ENCODE assay signal across 11 mouse cellular contexts in the genomic region with DNA sequence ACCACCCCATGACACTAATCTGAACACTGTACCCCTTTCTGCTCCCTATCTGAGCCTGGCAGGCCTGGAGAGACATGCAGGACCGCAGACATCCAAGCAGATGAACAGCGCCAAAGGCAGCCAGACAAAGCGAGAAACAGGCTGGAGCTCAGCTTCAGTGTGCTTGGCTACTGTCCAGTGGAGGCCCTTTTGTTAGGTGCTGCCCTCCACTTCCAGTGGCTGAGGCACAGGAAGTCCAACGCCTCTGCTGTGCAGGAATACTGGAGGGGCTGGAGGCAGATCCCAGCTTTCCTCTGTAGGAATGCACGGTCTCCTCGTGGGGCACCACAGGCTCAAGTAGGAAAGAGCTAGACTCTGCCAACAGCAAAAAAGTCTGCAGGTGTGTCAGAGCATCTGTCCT.
A peak's percentile ranks its signal among the peaks of the same experiment; 100 is the strongest.
DNase-seq lines count a peak whose midpoint lies in the region; ATAC-seq and TF ChIP-seq lines count a peak whose summit lies in the region.
"Had no signal": no experiment of that assay in that cellular context is flagged by ENCODE, and none has a peak within 500 bp of the region (broad histone marks: within the 10 kb centered on the region; RNA-seq: fewer than 3 reads in every experiment).

No protein-coding gene starts in this region.

- no peak for ATAC-seq in forebrain, embryonic 12.5 days (ENCODE audit: low FRiP score)
- no peak for ATAC-seq in forebrain, embryonic 16.5 days
- peak; percentile 57 for ATAC-seq in hindbrain, embryonic 16.5 days
- ATAC-seq in inflammation-experienced regulatory T-cells, adult 6 months = no peak
- ATAC-seq: liver, postnatal 0 days had no signal

- 25% methylated on average over 6 of the region's 6 CpGs for WGBS in forebrain, embryonic 12.5 days
- 9% methylated on average over 6 of the region's 6 CpGs for WGBS in forebrain, embryonic 16.5 days
- WGBS in hindbrain, embryonic 16.5 days = 35% methylated on average over 6 of the region's 6 CpGs

- H3K4me2 ChIP-seq in forebrain, embryonic 12.5 days = no peak overlapping the region
- H3K4me2 ChIP-seq in forebrain, embryonic 16.5 days (ENCODE audit: low read length) = no peak overlapping the region
- no peak overlapping the region for H3K4me2 ChIP-seq in hindbrain, embryonic 16.5 days (ENCODE audit: low read length)

- intact Hi-C loops in left cerebral cortex, postnatal 14 days (cut with DNase I) = no loop called here

- H3K27ac ChIP-seq in forebrain, embryonic 12.5 days = peak overlapping the region; percentile 4; the same call in 1 of the 2 replicates
- H3K27ac ChIP-seq in forebrain, embryonic 16.5 days (ENCODE audit: low read length) = no peak overlapping the region
- no peak overlapping the region for H3K27ac ChIP-seq in hindbrain, embryonic 16.5 days (ENCODE audit: low read depth, low read length)

- peaks cover 83% of the 10 kb centered on the region for H3K27me3 ChIP-seq in forebrain, embryonic 12.5 days
- H3K27me3 ChIP-seq in forebrain, embryonic 16.5 days (replicated peaks; ENCODE audit: control insufficient read depth, insufficient read depth, low read length) = peaks cover 34% of the 10 kb centered on the region
- H3K27me3 ChIP-seq in E14TG2a.4 (ENCODE audit: insufficient read depth, low read length) = peaks cover 46% of the 10 kb centered on the region
- no peaks in the 10 kb centered on the region for H3K27me3 ChIP-seq in hindbrain, embryonic 16.5 days (replicated peaks; ENCODE audit: control insufficient read depth, insufficient read depth, low read length)

- DNase-seq in cerebellum, adult 9-10 months = peak; percentile 63
- DNase-seq in left cerebral cortex, postnatal 14 days (ENCODE audit: low spot score in 2 of 2) = no peak
- no peak for DNase-seq in adrenal gland, adult (ENCODE audit: inconsistent age in 2 of 2, low spot score in 1 of 2)
- DNase-seq: heart, postnatal 36 days; liver, postnatal 0 days; thymus, postnatal 25 days had no signal

- H3K4me1 ChIP-seq in forebrain, embryonic 12.5 days = peaks cover 46% of the 10 kb centered on the region
- peaks cover 29% of the 10 kb centered on the region for H3K4me1 ChIP-seq in forebrain, embryonic 16.5 days (replicated peaks; ENCODE audit: control insufficient read depth, insufficient read depth, low read length)
- peaks cover 49% of the 10 kb centered on the region for H3K4me1 ChIP-seq in E14TG2a.4 (replicated peaks; ENCODE audit: low read depth, low read length)
- H3K4me1 ChIP-seq in hindbrain, embryonic 16.5 days (ENCODE audit: control insufficient read depth, insufficient read depth, low read depth, low read length) = peaks cover 20% of the 10 kb centered on the region

- no peak overlapping the region for H3K4me3 ChIP-seq in forebrain, embryonic 12.5 days (replicated peaks)
- no peak overlapping the region for H3K4me3 ChIP-seq in forebrain, embryonic 16.5 days (replicated peaks; ENCODE audit: low read length)
- peak overlapping the region; percentile 70; the same call in 1 of the 2 replicates for H3K4me3 ChIP-seq in E14TG2a.4 (replicated peaks; ENCODE audit: low read length)
- H3K4me3 ChIP-seq in hindbrain, embryonic 16.5 days (ENCODE audit: low read length) = no peak overlapping the region

- H3K9me3 ChIP-seq in forebrain, embryonic 12.5 days = no peaks in the 10 kb centered on the region
- no peaks in the 10 kb centered on the region for H3K9me3 ChIP-seq in forebrain, embryonic 16.5 days (ENCODE audit: control insufficient read depth, low read length)
- no peaks in the 10 kb centered on the region for H3K9me3 ChIP-seq in E14TG2a.4 (ENCODE audit: low read length)
- no peaks in the 10 kb centered on the region for H3K9me3 ChIP-seq in hindbrain, embryonic 16.5 days (ENCODE audit: control insufficient read depth, low read length)

- TF ChIP-seq CTCF in E14TG2a.4 (conservative IDR thresholded peaks at IDR 0.05; ENCODE audit: low read length) = no peak

- no peaks in the 10 kb centered on the region for H3K36me3 ChIP-seq in forebrain, embryonic 12.5 days (replicated peaks)
- H3K36me3 ChIP-seq in forebrain, embryonic 16.5 days (ENCODE audit: control insufficient read depth, insufficient read depth) = no peaks in the 10 kb centered on the region
- H3K36me3 ChIP-seq in E14TG2a.4 (ENCODE audit: insufficient read depth, low read length) = no peaks in the 10 kb centered on the region
- no peaks in the 10 kb centered on the region for H3K36me3 ChIP-seq in hindbrain, embryonic 16.5 days (ENCODE audit: control insufficient read depth, insufficient read depth, low read length)

- no peak overlapping the region; the same call in 1 of the 2 replicates for H3K9ac ChIP-seq in forebrain, embryonic 12.5 days
- H3K9ac ChIP-seq in forebrain, embryonic 16.5 days (replicated peaks; ENCODE audit: low read depth, low read length) = no peak overlapping the region
- H3K9ac ChIP-seq in hindbrain, embryonic 16.5 days (ENCODE audit: low read depth, low read length) = no peak overlapping the region
- H3K9ac ChIP-seq: liver, postnatal 0 days had no signal
